ENCODE assay signal across 1 mouse cellular context in the genomic region with DNA sequence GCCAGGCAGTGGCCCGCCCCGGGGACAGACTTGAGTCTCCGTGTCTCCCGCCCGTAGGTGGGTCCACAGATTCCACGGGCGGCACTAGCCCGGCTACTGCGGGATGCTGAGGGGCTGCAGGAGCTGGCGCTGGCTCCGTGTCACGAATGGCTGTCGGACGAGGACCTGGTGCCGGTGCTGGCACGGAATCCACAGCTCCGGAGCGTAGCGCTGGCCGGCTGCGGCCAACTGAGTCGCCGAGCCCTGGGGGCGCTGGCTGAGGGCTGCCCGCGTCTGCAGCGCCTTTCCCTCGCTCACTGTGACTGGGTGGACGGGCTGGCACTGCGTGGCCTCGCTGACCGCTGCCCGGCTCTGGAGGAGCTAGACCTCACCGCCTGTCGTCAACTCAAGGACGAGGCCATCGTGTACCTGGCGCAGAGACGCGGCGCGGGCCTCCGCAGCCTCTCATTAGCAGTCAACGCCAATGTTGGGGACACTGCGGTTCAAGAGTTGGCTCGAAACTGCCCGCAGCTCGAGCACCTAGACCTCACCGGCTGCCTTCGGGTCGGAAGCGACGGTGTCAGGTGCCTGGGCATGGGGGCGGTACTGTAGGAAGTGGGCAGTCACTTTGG.
TF ChIP-seq lines count a peak whose summit lies in the region.

No protein-coding gene starts in this region.

TF ChIP-seq in MEL, 35 proteins besides CTCF, POLR2A, EP300 and RAD21 (continued from another document):
- no peak for TF ChIP-seq MYB (IDR thresholded peaks at IDR 0.05; ENCODE audit: low read depth, low read length)
- no peak for TF ChIP-seq USF2 (IDR thresholded peaks at IDR 0.05; ENCODE audit: borderline replicate concordance in 1 of 2, insufficient read depth in 1 of 2, low read depth in 1 of 2, low read length in 2 of 2)
